Mouse (Mus musculus) testis, adult 2 months (tissue): ENCODE measurements around the gene Ccdc170.

Experiments used
- CTCF ChIP-seq: fragments of 200-500 bp; IDR thresholded peaks from 2 replicates; pipeline ENCODE4 v1.5.1; 2012; ENCODE audit warnings: low read depth, mild to moderate bottlenecking, inconsistent platforms, low read length, moderate library complexity; ENCODE audit not compliant: control insufficient read depth, insufficient read depth, insufficient replicate concordance
- POLR2A ChIP-seq: fragments of 200-500 bp; IDR thresholded peaks from 2 replicates; pipeline ENCODE4 v1.6.1; 2012; ENCODE audit warnings: low read depth, mild to moderate bottlenecking, inconsistent platforms, low read length, moderate library complexity; ENCODE audit not compliant: control insufficient read depth

- TF ChIP-seq CTCF, result no peak
- TF ChIP-seq POLR2A, result no peak
Observed at GRCm38 (mm10) chr10:4491281-4491680, 9.0 kb downstream of the Ccdc170 start.
